Mouse (Mus musculus) kidney, adult 10 weeks (tissue): ENCODE measurements around the gene Nol6. TPM values are rescaled to one million over a fixed set of nuclear protein-coding genes. Genes with fewer than 3 reads are reported as not detected.

ENCODE experiments used
- polyA plus RNA-seq: library from polyadenylated mRNA; stranded (reverse); fragments of 350-450 nt; fragmentation: Illumina TruSeq; extraction: RNeasy Lipid Tissue Mini Kit (QIAGEN cat#74804); gene quantifications from one replicate; pipeline ENCODE4 v1.2.3, GENCODE M21; 2014; ENCODE audit warnings: low read depth, low replicate concordance

The Nol6 gene
- 1.4 TPM for polyA plus RNA-seq

GRCm38 (mm10) chr4:41124180-41124951 lies at the start of gene Nol6:
Nol6 (minus strand) TSS chr4:41124455.

GRCm38 (mm10) chr4:41135711-41136453 lies 11.6 kb upstream of the Nol6 start, which contains the start of gene Ube2r2:
Ube2r2 (plus strand) TSS chr4:41135743.

GRCm38 (mm10) chr4:41097871-41098576 lies 26.2 kb downstream of the Nol6 start, which contains the start of gene Aqp3:
Aqp3 (minus strand) TSS chr4:41098183.

Other genes with a start within 250 kb of the Nol6 start
- not detected for gene Spink4, start 204.4 kb downstream of the Nol6 start, polyA plus RNA-seq
- 676 TPM for gene Bag1, start 176.2 kb downstream of the Nol6 start, polyA plus RNA-seq
- gene Chmp5, start 176.0 kb downstream of the Nol6 start, polyA plus RNA-seq: 268 TPM
- gene Nfx1, start 153.5 kb downstream of the Nol6 start, polyA plus RNA-seq: 38.6 TPM
- 15.1 TPM for gene Aqp7, start 76.3 kb downstream of the Nol6 start, polyA plus RNA-seq
- 42.8 TPM for gene Aqp3, start 26.3 kb downstream of the Nol6 start, polyA plus RNA-seq
- gene Ube2r2, start 11.3 kb upstream of the Nol6 start, polyA plus RNA-seq: 266 TPM
- gene Ubap2, start 150.7 kb upstream of the Nol6 start, polyA plus RNA-seq: 33.0 TPM
- 28.9 TPM for gene Dcaf12, start 190.4 kb upstream of the Nol6 start, polyA plus RNA-seq
- 51.5 TPM for gene Ubap1, start 224.5 kb upstream of the Nol6 start, polyA plus RNA-seq